Mouse (Mus musculus): ENCODE measurements around the gene Gm8922. TPM values are rescaled to one million over a fixed set of nuclear protein-coding genes. Genes with fewer than 3 reads are reported as not detected.
"Not testable (repeated sequence)": the region's sequence is repeated elsewhere in the genome, so short reads cannot be mapped to it uniquely, and the experiment has no call there.

The Gm8922 gene
- not detected for total RNA-seq (2021)
- long read RNA-seq, experiment 1, result 0 reads
- long read RNA-seq, experiment 2, result 0 reads

- not testable (repeated sequence) for DNase-seq
Observed at GRCm38 (mm10) chr5:11681659-11682058, at the start of gene Gm8922. TSS of gene Gm8922 (plus strand) at chr5:11681959.

Other genes starting within 250 kb of the Gm8922 start
- gene Gm8906, start 179.3 kb upstream of the Gm8922 start, total RNA-seq (2021), result not detected
- not detected for gene Gm6460, start 87.0 kb upstream of the Gm8922 start, total RNA-seq (2021)
- not detected for gene Gm8926, start 88.6 kb downstream of the Gm8922 start, total RNA-seq (2021)
- not detected for gene Gm6465, start 163.6 kb downstream of the Gm8922 start, total RNA-seq (2021)
- gene 4933402N22Rik, start 236.1 kb downstream of the Gm8922 start, total RNA-seq (2021), result not detected

Measured in gastrocnemius, postnatal 25 days (tissue).